In genomic region chr19:20161502-20161901, GRCm38 (mm10) we compare ENCODE assay signal across 22 mouse cellular contexts.
"Had no signal": no experiment of that assay in that cellular context is flagged by ENCODE, and none has a peak within 500 bp of the region (broad histone marks: within the 10 kb centered on the region; RNA-seq: fewer than 3 reads in every experiment).

No protein-coding gene starts in this region.

- ATAC-seq: hindbrain, embryonic 16.5 days; hindbrain, postnatal 0 days; inflammation-experienced regulatory T-cells, adult 6 months; intestine, embryonic 15.5 days; intestine, embryonic 16.5 days; intestine, postnatal 0 days had no signal

- DNase-seq: heart, postnatal 10 days; heart, postnatal 14 days; heart, postnatal 36 days; heart, postnatal 4 days; kidney, adult 11 months; kidney, adult 18-20 months; kidney, adult 2 months; kidney, adult 8-10 months; kidney, adult 9 months; kidney, postnatal 10 days; kidney, postnatal 14 days; kidney, postnatal 25 days; kidney, postnatal 36 days; kidney, postnatal 4 days; layer of hippocampus, adult 9-11 months; layer of hippocampus, postnatal 36 days had no signal
